Mouse (Mus musculus) midbrain, embryonic 14.5 days (tissue): ENCODE measurements at regions not wholly inside any gene's neighbourhood (a gene's known extent, or its start where the extent isn't known, plus 50 kb on each side); places are given as distances from the start of the nearest gene placed in this dataset.

Source experiments
- ATAC-seq: fragments of 200-750 bp; cut with Nextera tagmentation; 2 replicates; pipeline ENCODE4 v1.8.0; 2017; ENCODE audit warnings: moderate number of reproducible peaks, moderate library complexity; ENCODE audit not compliant: low FRiP score, low TSS enrichment
- DNase-seq: peaks from one replicate; pipeline ENCODE4 v3.0.0-alpha.2; 2015
- H3K27ac ChIP-seq: fragments of 300-500 bp; sonication (generic); replicated peaks from 2 replicates; pipeline ENCODE4 v1.5.1; 2014; ENCODE audit warnings: mild to moderate bottlenecking, low read depth, low read length, moderate library complexity
- H3K27me3 ChIP-seq: fragments of 300-500 bp; sonication (generic); 2 replicates; pipeline ENCODE4 v1.6.1; 2014; ENCODE audit warnings: low read length, control low read depth, mixed read lengths; ENCODE audit not compliant: control insufficient read depth, insufficient read depth
- H3K36me3 ChIP-seq: fragments of 300-500 bp; sonication (generic); 2 replicates; pipeline ENCODE4 v1.6.1; 2014; ENCODE audit warnings: low read length, control low read depth; ENCODE audit not compliant: control insufficient read depth, insufficient read depth
- H3K4me1 ChIP-seq: fragments of 300-500 bp; sonication (generic); 2 replicates; pipeline ENCODE4 v1.6.1; 2014; ENCODE audit warnings: mild to moderate bottlenecking, antibody characterized with exemption, low read length, control low read depth; ENCODE audit not compliant: control insufficient read depth, insufficient read depth
- H3K4me2 ChIP-seq: fragments of 300-500 bp; sonication (generic); 2 replicates; pipeline ENCODE4 v1.6.1; 2014; ENCODE audit warnings: mild to moderate bottlenecking, low read length, moderate library complexity
- H3K4me3 ChIP-seq: fragments of 300-500 bp; sonication (generic); replicated peaks from 2 replicates; pipeline ENCODE4 v1.5.1; 2014; ENCODE audit warnings: low read depth, low read length
- H3K9ac ChIP-seq: fragments of 300-500 bp; sonication (generic); replicated peaks from 2 replicates; pipeline ENCODE4 v1.6.1; 2014; ENCODE audit warnings: mild to moderate bottlenecking, low read length, moderate library complexity
- H3K9me3 ChIP-seq: fragments of 300-500 bp; sonication (generic); 2 replicates; pipeline ENCODE4 v1.6.1; 2016; ENCODE audit warnings: low read length, control low read depth, mixed read lengths; ENCODE audit not compliant: control insufficient read depth
- WGBS: fragments of 180-500 bp; shearing (Covaris S2); extraction: QIAGEN DNeasy Blood & Tissue Kit; methylation state at CpG from one replicate; pipeline ENCODE4 v1.1.7; 2014; 5-methylcytosine and 5-hydroxymethylcytosine counted together

DNA sequence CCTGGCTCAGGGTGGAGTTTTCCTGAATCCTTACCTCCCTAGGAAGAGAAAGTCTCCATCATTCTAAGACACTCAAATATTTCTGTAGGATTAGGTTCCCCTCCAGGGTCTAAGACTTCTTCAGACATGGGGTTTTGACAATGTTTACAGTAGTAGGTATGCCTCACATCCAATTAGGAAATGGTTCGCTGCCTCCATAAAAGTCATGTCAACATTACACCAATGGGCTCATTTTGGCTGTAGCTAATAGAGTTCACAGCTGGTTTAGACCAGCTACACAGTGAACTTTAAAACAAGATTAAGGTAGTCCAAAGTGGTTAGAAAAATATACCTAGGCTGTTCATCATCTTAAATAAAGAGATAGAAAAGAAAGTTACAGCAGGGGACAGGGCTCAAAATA is 113.3 kb downstream of the Car2 start:
- DNase-seq (no peak), ATAC-seq (no peak)
- H3K27me3 ChIP-seq = no peaks in the 10 kb centered on the region
- no peak overlapping the region for H3K4me2 ChIP-seq
- H3K27ac ChIP-seq = no peak overlapping the region
- H3K36me3 ChIP-seq = no peaks in the 10 kb centered on the region
- no peak overlapping the region for H3K9ac ChIP-seq
- no peaks in the 10 kb centered on the region for H3K4me1 ChIP-seq
- H3K4me3 ChIP-seq = no peak overlapping the region
- WGBS = 98% methylated on average over 1 of the region's 1 CpGs
- no peaks in the 10 kb centered on the region for H3K9me3 ChIP-seq

DNA sequence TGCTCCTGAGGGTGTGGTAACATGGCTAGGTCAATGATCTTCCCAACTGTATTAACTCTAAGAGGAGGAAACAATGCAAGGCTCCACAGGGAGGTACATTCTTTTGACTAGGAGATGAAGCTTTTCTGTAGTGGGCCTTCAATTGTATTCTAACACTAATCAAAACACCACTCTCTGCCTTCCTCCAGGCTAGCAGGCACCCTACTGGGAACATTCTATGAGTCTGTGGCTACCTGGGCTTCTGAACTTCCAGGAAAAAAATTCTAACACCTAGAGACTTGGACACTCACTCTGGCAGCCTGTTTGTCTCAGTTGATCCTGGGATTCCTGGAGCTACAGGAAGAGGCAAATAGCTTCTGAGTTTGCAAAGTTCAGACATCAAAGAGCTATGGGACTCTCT is 113.8 kb downstream of the Car2 start:
- H3K4me2 ChIP-seq = no peak overlapping the region
- H3K27ac ChIP-seq = no peak overlapping the region
- H3K9me3 ChIP-seq = no peaks in the 10 kb centered on the region
- DNase-seq (no peak), ATAC-seq (no peak)
- no peak overlapping the region for H3K9ac ChIP-seq
- no peaks in the 10 kb centered on the region for H3K4me1 ChIP-seq
- H3K36me3 ChIP-seq = no peaks in the 10 kb centered on the region
- no peaks in the 10 kb centered on the region for H3K27me3 ChIP-seq
- H3K4me3 ChIP-seq = no peak overlapping the region

DNA sequence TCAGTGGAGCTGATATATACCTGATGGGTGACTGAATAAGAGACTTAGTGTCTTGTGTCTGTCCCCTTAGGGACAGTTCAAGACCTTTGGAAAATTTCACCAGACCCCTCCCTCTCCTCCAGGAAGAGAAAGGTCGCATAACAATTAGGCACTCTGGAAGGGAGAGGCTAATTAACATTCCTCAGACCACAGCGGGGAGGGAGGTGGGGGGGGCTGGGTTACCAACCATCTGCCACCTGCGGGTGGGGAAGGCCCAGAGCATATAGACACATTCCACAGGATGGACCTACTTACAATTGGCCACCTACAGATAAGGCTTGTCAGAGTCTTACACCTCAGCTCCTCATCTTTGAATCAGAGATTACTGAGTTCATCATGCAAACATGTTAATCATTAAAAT is 114.6 kb downstream of the Car2 start:
- no peak overlapping the region for H3K27ac ChIP-seq
- no peak overlapping the region for H3K9ac ChIP-seq
- H3K4me2 ChIP-seq = no peak overlapping the region
- no peaks in the 10 kb centered on the region for H3K4me1 ChIP-seq
- ATAC-seq (no peak), DNase-seq (no peak)
- no peaks in the 10 kb centered on the region for H3K9me3 ChIP-seq
- no peaks in the 10 kb centered on the region for H3K27me3 ChIP-seq
- no peak overlapping the region for H3K4me3 ChIP-seq
- no peaks in the 10 kb centered on the region for H3K36me3 ChIP-seq
- 3% methylated on average over 3 of the region's 3 CpGs for WGBS

DNA sequence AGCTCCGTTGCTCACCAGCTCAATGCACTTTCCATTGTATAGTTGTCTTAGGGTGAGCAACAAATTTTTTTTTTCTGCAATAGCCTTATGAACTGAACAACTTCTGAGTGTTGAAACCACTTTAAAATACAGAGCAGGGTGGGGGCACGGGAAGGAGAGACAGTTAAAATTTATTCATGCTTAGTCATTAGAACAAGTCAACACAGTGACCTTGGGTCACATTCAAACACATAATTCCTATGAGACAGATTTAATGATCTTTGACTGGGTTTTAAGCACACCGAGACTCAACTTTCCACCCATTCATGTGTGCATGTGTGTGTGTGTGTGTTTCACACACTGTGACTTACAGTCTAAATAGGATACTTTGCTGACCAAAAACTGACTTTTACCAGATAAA is 121.7 kb downstream of the Car2 start:
- H3K9ac ChIP-seq = no peak overlapping the region
- no peak for DNase-seq
- no peak overlapping the region for H3K27ac ChIP-seq
- H3K4me1 ChIP-seq = no peaks in the 10 kb centered on the region
- no peaks in the 10 kb centered on the region for H3K9me3 ChIP-seq
- H3K27me3 ChIP-seq = no peaks in the 10 kb centered on the region
- no peak for ATAC-seq
- no peak overlapping the region for H3K4me3 ChIP-seq
- H3K4me2 ChIP-seq = no peak overlapping the region
- no peaks in the 10 kb centered on the region for H3K36me3 ChIP-seq
- WGBS = 75% methylated on average over 3 of the region's 3 CpGs

DNA sequence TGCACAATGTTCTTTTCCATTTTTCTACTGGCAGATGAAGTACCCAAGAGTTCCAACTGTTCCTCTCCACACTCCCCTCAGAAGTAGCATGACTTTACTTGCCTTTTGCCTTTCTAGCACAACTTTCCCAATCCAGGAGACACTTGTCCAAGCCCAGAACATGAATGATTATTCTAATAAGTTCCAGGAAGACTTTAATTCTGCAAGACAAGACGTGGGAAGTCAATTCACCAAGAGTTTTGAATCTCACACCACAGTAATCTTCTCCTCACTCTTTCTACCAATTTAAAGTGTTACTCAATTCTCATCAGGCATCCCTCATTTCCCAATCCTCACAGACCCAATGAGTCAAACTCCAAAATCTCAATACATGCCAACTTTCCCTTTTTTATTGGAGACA is 122.4 kb downstream of the Car2 start:
- Histone ChIP-seq H3K4me3 (no peak overlapping the region), H3K36me3 (no peaks in the 10 kb centered on the region), H3K4me1 (no peaks in the 10 kb centered on the region), H3K4me2 (no peak overlapping the region), H3K9me3 (no peaks in the 10 kb centered on the region), H3K27ac (no peak overlapping the region), H3K27me3 (no peaks in the 10 kb centered on the region), H3K9ac (no peak overlapping the region)
- ATAC-seq = no peak
- WGBS = 81% methylated on average over 1 of the region's 1 CpGs
- DNase-seq = no peak

DNA sequence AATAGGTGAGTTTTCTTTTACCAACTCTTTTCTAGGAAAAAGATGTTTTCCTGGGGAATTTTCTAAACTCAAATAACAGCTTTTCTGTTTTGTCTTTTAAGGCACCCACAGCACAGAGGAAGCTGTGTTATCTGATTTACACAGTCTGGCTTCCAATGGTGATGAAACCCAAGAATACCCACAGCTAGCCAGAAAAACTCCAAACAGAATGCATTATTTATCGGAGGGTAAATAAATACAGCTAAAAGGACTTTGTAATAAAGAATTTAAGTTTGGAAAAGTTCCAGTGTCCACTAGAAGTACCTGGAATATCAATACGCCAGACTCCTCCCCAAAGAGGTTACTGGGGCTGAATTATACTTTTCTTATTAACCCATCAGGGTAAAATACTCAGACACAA is 123.7 kb downstream of the Car2 start:
- Histone ChIP-seq H3K9ac (no peak overlapping the region), H3K27ac (no peak overlapping the region), H3K4me3 (no peak overlapping the region), H3K4me1 (no peaks in the 10 kb centered on the region), H3K4me2 (no peak overlapping the region), H3K27me3 (no peaks in the 10 kb centered on the region), H3K36me3 (no peaks in the 10 kb centered on the region), H3K9me3 (no peaks in the 10 kb centered on the region)
- ATAC-seq = no peak
- DNase-seq = no peak
- WGBS = 93% methylated on average over 2 of the region's 2 CpGs

DNA sequence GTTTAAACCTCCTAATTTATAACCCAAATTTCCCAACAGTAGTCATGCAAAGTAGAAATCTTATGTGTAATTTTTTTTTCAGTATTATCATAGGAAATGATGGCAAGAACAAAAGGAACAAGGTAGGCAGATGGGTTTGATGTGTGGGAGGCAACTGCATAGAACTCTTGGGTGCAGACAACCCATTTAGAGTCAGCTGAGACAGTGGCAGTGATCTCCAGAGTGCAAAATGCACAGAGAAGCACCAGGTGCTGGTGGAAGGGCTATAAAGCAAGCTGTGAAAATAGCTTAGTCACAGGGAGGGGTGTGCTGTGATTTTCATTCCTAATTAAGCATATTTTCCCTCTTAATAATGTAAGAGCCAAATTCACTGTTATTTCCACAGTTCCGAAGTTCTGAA is 130.5 kb downstream of the Car2 start:
- ATAC-seq = no peak
- no peak overlapping the region for H3K9ac ChIP-seq
- H3K9me3 ChIP-seq = no peaks in the 10 kb centered on the region
- WGBS = 84% methylated on average over 1 of the region's 1 CpGs
- no peak overlapping the region for H3K27ac ChIP-seq
- H3K4me3 ChIP-seq = no peak overlapping the region
- no peaks in the 10 kb centered on the region for H3K27me3 ChIP-seq
- no peaks in the 10 kb centered on the region for H3K36me3 ChIP-seq
- no peak overlapping the region for H3K4me2 ChIP-seq
- no peak for DNase-seq
- no peaks in the 10 kb centered on the region for H3K4me1 ChIP-seq

DNA sequence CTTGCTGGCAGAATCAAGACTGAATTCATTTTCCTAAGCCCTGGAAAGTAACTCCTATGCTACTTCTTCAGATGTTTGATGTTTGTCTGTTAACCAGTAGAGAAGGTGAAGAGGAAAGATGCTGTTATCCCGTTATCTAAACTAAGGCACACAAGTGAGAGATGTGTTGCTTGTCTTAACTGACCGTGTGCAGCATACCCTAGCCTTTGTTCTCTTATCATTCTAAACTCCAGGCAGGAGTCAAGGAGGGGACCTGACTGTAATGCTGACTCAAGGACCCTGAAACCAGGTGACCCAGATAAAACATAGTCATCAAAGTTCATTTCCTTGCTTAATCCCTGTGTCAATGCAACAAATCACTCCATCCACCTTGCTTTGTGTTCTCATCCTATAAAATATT is 136.7 kb downstream of the Car2 start:
- Histone ChIP-seq H3K4me2 (no peak overlapping the region), H3K27ac (no peak overlapping the region), H3K36me3 (no peaks in the 10 kb centered on the region), H3K4me1 (no peaks in the 10 kb centered on the region), H3K9me3 (no peaks in the 10 kb centered on the region), H3K9ac (no peak overlapping the region), H3K27me3 (no peaks in the 10 kb centered on the region), H3K4me3 (no peak overlapping the region)
- DNase-seq (no peak), ATAC-seq (no peak)
- WGBS = 80% methylated on average over 2 of the region's 2 CpGs

DNA sequence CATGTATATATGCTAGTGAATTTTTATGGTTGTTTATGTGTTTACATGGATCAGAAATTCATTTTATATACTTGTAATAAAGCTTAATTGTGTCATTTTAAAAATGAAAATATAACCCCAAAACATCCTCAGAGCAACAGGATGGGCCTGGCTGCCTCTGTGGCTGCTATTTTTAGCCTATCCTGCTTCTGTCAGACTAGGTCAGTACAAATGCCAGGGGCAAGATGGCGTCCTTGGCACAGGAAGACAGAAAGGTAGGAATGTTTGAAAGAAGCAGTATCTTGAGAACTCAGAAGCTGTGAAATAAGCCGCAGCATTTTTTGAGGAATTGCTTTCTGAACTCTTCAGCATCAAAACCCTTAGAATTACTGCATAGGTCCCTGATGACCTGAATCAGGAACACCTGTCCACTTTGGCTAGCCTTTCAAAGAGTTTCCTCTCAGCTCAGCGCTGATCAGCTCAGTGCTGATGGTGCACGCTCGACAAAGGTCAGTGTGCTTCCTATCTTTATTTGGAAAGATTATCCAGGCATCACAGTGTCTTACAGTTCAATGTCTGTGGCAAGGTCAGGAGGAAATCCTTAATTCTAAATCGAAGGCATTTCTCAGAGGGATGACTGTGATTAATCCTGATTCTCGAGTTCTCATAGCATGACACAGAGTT is 154.9 kb downstream of the Car2 start:
- Histone ChIP-seq H3K4me1 (no peaks in the 10 kb centered on the region), H3K4me3 (no peak overlapping the region), H3K36me3 (no peaks in the 10 kb centered on the region), H3K27ac (no peak overlapping the region), H3K9ac (no peak overlapping the region), H3K27me3 (no peaks in the 10 kb centered on the region), H3K9me3 (no peaks in the 10 kb centered on the region), H3K4me2 (no peak overlapping the region)
- DNase-seq = no peak
- WGBS = 84% methylated on average over 7 of the region's 7 CpGs
- no peak; the same call in 1 of the 2 replicates for ATAC-seq
